Mouse (Mus musculus) liver, postnatal 0 days (tissue): ENCODE data around the gene Xaf1.

Experiments
- CTCF ChIP-seq: sonication (generic); IDR thresholded peaks from 2 replicates; pipeline ENCODE4 v1.5.1; 2016; ENCODE audit warnings: antibody characterized with exemption, low read depth
- EP300 ChIP-seq: IDR thresholded peaks from 2 replicates; pipeline ENCODE4 v1.6.1; 2016; ENCODE audit warnings: antibody characterized with exemption, low read depth, mild to moderate bottlenecking

DNA sequence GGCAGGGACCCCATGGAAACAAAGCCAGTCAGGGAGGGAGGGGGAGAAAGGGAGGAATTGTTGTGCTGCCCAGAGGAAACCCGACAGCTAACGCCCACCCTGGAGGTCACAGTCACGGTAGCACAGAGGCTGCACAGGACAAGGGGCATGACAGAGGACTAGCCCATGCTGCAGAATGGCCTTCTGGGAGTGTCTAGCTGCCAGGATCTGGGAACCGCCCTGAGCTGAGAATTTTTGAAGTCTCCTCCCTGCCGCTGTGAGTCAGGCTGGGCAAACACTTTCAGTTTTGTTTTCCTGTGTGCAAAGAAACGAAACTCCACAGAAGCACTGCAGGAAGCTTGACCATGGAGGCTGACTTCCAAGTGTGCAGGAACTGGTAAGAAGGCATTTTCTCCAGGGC lies at the start of gene Xaf1:
- TF ChIP-seq CTCF (no peak), EP300 (no peak)
